ENCODE assay signal across 8 mouse cellular contexts in the genomic region with DNA sequence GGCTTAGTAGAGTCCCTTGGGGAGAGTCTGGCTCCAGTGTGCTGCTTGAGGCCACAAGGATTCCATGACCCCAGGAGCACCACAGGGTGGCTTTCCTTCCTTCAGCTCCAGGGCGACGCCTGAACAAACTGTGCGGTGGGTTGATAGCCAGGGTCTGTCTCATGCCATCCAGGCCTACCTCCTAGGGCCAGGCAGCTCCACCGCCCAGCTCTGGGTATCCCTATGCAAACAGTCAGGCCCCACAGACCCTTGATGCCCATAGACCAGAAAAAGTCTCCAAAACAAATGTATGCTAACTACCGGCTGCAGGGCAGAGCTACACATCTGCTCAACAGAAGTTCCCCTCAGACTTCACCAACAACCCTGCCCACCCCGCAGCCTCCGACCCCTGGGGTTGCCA. TPM values are rescaled to one million over a fixed set of nuclear protein-coding genes. Genes with fewer than 3 reads are reported as not detected.
DNase-seq lines count a peak whose midpoint lies in the region; ATAC-seq and TF ChIP-seq lines count a peak whose summit lies in the region.
"Had no signal": no experiment of that assay in that cellular context is flagged by ENCODE, and none has a peak within 500 bp of the region (broad histone marks: within the 10 kb centered on the region; RNA-seq: fewer than 3 reads in every experiment).

No protein-coding gene starts in this region.

- peak overlapping the region; percentile 80 for H3K27ac ChIP-seq in layer of hippocampus, adult 2 months
- H3K27ac ChIP-seq in embryonic facial prominence, embryonic 15.5 days (replicated peaks) = peak overlapping the region; percentile 88
- peak overlapping the region; percentile 57; the same call in 1 of the 2 replicates for H3K27ac ChIP-seq in intestine, embryonic 15.5 days
- peak overlapping the region; percentile 78; the same call in 1 of the 2 replicates for H3K27ac ChIP-seq in neural tube, embryonic 15.5 days (replicated peaks)

- H3K36me3 ChIP-seq in embryonic facial prominence, embryonic 15.5 days = no peaks in the 10 kb centered on the region
- no peaks in the 10 kb centered on the region for H3K36me3 ChIP-seq in intestine, embryonic 15.5 days
- no peaks in the 10 kb centered on the region for H3K36me3 ChIP-seq in neural tube, embryonic 15.5 days

- WGBS in embryonic facial prominence, embryonic 15.5 days = 24% methylated on average over 7 of the region's 7 CpGs
- WGBS in intestine, embryonic 15.5 days = 62% methylated on average over 7 of the region's 7 CpGs
- WGBS in neural tube, embryonic 15.5 days = 32% methylated on average over 7 of the region's 7 CpGs

- ATAC-seq in embryonic facial prominence, embryonic 15.5 days (ENCODE audit: insufficient number of reproducible peaks, low FRiP score, low TSS enrichment, low read depth) = no peak
- no peak for ATAC-seq in intestine, embryonic 15.5 days
- no peak for ATAC-seq in neural tube, embryonic 15.5 days (ENCODE audit: low FRiP score)

- H3K9me3 ChIP-seq in embryonic facial prominence, embryonic 15.5 days (replicated peaks) = no peaks in the 10 kb centered on the region
- no peaks in the 10 kb centered on the region for H3K9me3 ChIP-seq in intestine, embryonic 15.5 days
- H3K9me3 ChIP-seq in neural tube, embryonic 15.5 days (replicated peaks) = no peaks in the 10 kb centered on the region

- TF ChIP-seq CTCF in layer of hippocampus, adult 2 months (conservative IDR thresholded peaks at IDR 0.05) = no peak

- H3K4me1 ChIP-seq in embryonic facial prominence, embryonic 15.5 days = peaks cover 61% of the 10 kb centered on the region
- H3K4me1 ChIP-seq in intestine, embryonic 15.5 days (replicated peaks) = peaks cover 56% of the 10 kb centered on the region
- peaks cover 33% of the 10 kb centered on the region for H3K4me1 ChIP-seq in neural tube, embryonic 15.5 days

- H3K4me2 ChIP-seq in embryonic facial prominence, embryonic 15.5 days (replicated peaks) = peak overlapping the region; percentile 90
- peak overlapping the region; percentile 98 for H3K4me2 ChIP-seq in intestine, embryonic 15.5 days (replicated peaks)
- H3K4me2 ChIP-seq in neural tube, embryonic 15.5 days = peak overlapping the region; percentile 93

- no peak for DNase-seq in layer of hippocampus, adult 2 months (ENCODE audit: low spot score in 2 of 2)
- DNase-seq in layer of hippocampus, postnatal 10 days (ENCODE audit: low spot score in 2 of 2) = no peak
- no peak for DNase-seq in ovary, postnatal 10 days (ENCODE audit: low spot score)
- DNase-seq in kidney, adult 9 months = no peak

- H3K4me3 ChIP-seq in layer of hippocampus, adult 2 months = 0 out of 2 replicates have a peak overlapping the region, but pooled peaks have one; percentile 65
- peak overlapping the region; percentile 79 for H3K4me3 ChIP-seq in embryonic facial prominence, embryonic 15.5 days (replicated peaks)
- H3K4me3 ChIP-seq in intestine, embryonic 15.5 days (replicated peaks) = peak overlapping the region; percentile 74
- peak overlapping the region; percentile 55 for H3K4me3 ChIP-seq in neural tube, embryonic 15.5 days (replicated peaks)

- peaks cover 3% of the 10 kb centered on the region; the same call in 1 of the 2 replicates for H3K27me3 ChIP-seq in embryonic facial prominence, embryonic 15.5 days
- H3K27me3 ChIP-seq in intestine, embryonic 15.5 days (replicated peaks) = peaks cover 10% of the 10 kb centered on the region; the same call in 1 of the 2 replicates
- peaks cover 43% of the 10 kb centered on the region for H3K27me3 ChIP-seq in neural tube, embryonic 15.5 days (replicated peaks)

- peak overlapping the region; percentile 90; the same call in 1 of the 2 replicates for H3K9ac ChIP-seq in embryonic facial prominence, embryonic 15.5 days
- peak overlapping the region; percentile 79 for H3K9ac ChIP-seq in intestine, embryonic 15.5 days
- H3K9ac ChIP-seq in neural tube, embryonic 15.5 days (replicated peaks) = 0 out of 2 replicates have a peak overlapping the region, but pooled peaks have one; percentile 63

RNA-seq across cellular contexts. Expression of gene Nbl1, which starts 1.7 kb away (rescaled TPM):
- 10 to 100 TPM; 84.4 to 89.9 TPM for total RNA-seq in layer of hippocampus, adult 2 months (2021)
- 10 to 100 TPM; 64.4 to 83.9 TPM for total RNA-seq in layer of hippocampus, postnatal 10 days (2021)
- polyA plus RNA-seq in embryonic facial prominence, embryonic 15.5 days (2015; fragmentation: Nextera tagmentation; extraction: Ambion mirVana) = 167 and 168 TPM in 2 replicates
- polyA plus RNA-seq in intestine, embryonic 15.5 days (2015; fragmentation: Nextera tagmentation; extraction: Ambion mirVana) = 49.5 and 49.9 TPM in 2 replicates
- polyA plus RNA-seq in neural tube, embryonic 15.5 days (2015; fragmentation: Nextera tagmentation; extraction: Ambion mirVana) = 47.9 and 51.2 TPM in 2 replicates

RNA-seq across cellular contexts. Expression of gene Htr6, which starts 15.7 kb away (rescaled TPM):
- 1 to 10 TPM; 7.3 to 7.6 TPM for total RNA-seq in layer of hippocampus, adult 2 months (2021)
- 1 to 10 TPM; 5.4 to 6.5 TPM for total RNA-seq in layer of hippocampus, postnatal 10 days (2021)
- 0.20 and 0.28 TPM in 2 replicates for polyA plus RNA-seq in embryonic facial prominence, embryonic 15.5 days (2015; fragmentation: Nextera tagmentation; extraction: Ambion mirVana)
- polyA plus RNA-seq in intestine, embryonic 15.5 days (2015; fragmentation: Nextera tagmentation; extraction: Ambion mirVana) = 0.14 and 0.18 TPM in 2 replicates
- 0.80 and 1.0 TPM in 2 replicates for polyA plus RNA-seq in neural tube, embryonic 15.5 days (2015; fragmentation: Nextera tagmentation; extraction: Ambion mirVana)
- total RNA-seq: gastrocnemius, postnatal 14 days had no signal

RNA-seq across cellular contexts. Expression of gene Minos1, which starts 39.8 kb away (rescaled TPM):
- total RNA-seq in layer of hippocampus, adult 2 months (2021) = 100 to 1,000 TPM; 184 to 196 TPM
- total RNA-seq in layer of hippocampus, postnatal 10 days (2021) = 100 to 1,000 TPM; 206 to 208 TPM
- polyA plus RNA-seq in embryonic facial prominence, embryonic 15.5 days (2015; fragmentation: Nextera tagmentation; extraction: Ambion mirVana) = 462 and 488 TPM in 2 replicates
- 640 and 702 TPM in 2 replicates for polyA plus RNA-seq in intestine, embryonic 15.5 days (2015; fragmentation: Nextera tagmentation; extraction: Ambion mirVana)
- polyA plus RNA-seq in neural tube, embryonic 15.5 days (2015; fragmentation: Nextera tagmentation; extraction: Ambion mirVana) = 440 and 466 TPM in 2 replicates
